Mouse (Mus musculus) embryonic facial prominence, embryonic 10.5 days (tissue): ENCODE results near the gene Ulk4. TPM values are rescaled to one million over a fixed set of nuclear protein-coding genes. Genes with fewer than 3 reads are reported as not detected.

Source experiments
- DNase-seq: peaks from one replicate; pipeline ENCODE4 v3.0.0-alpha.2; 2017; ENCODE audit warnings: low spot score
- H3K27ac ChIP-seq: fragments of 300-500 bp; sonication (generic); replicated peaks from 2 replicates; pipeline ENCODE4 v1.5.1; 2016; ENCODE audit warnings: mild to moderate bottlenecking
- H3K27me3 ChIP-seq: fragments of 300-500 bp; sonication (generic); replicated peaks from 2 replicates; pipeline ENCODE4 v1.6.1; 2016; ENCODE audit warnings: low read depth, mild to moderate bottlenecking; ENCODE audit not compliant: poor library complexity, severe bottlenecking
- H3K36me3 ChIP-seq: fragments of 300-500 bp; sonication (generic); replicated peaks from 2 replicates; pipeline ENCODE4 v1.6.1; 2016; ENCODE audit warnings: mild to moderate bottlenecking, moderate library complexity
- H3K4me1 ChIP-seq: fragments of 300-500 bp; sonication (generic); 2 replicates; pipeline ENCODE4 v1.6.1; 2016
- H3K4me3 ChIP-seq: fragments of 300-500 bp; sonication (generic); 2 replicates; pipeline ENCODE4 v1.5.1; 2016; ENCODE audit warnings: mild to moderate bottlenecking, moderate library complexity
- H3K9me3 ChIP-seq: fragments of 300-500 bp; sonication (generic); 2 replicates; pipeline ENCODE4 v1.6.1; 2016; ENCODE audit warnings: mild to moderate bottlenecking
- WGBS: fragments of 180-500 bp; shearing (Covaris S2); methylation state at CpG from one replicate; pipeline ENCODE4 v1.1.7; 2016; 5-methylcytosine and 5-hydroxymethylcytosine counted together
- polyA plus RNA-seq: library from polyadenylated mRNA; unstranded; fragments of >200 nt; fragmentation: Nextera tagmentation; extraction: Ambion mirVana; gene quantifications from 2 replicates; pipeline ENCODE4 v1.2.1, GENCODE M21; 2016

Gene Ulk4
- polyA plus RNA-seq, 1 experiment from 2014 or later = 140 TPM

DNA sequence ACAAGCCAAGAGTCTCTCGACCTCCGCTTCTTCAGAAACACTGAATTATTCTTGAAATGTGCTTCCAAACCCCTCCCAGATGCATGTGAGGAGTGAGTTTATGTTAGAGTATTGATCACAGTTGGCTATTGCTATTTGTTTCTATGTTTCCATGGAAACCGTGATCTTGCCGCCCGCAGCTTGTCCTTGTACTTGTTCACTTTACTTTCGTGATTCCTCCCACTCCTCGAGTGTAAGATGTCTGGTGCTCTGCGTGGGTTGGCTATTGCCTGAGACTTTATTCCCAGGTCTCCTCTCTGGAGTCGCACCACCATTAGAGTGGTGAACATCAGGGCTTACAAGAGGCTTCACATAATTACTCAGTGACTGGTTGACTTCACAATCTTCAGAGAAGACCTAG is 80.5 kb downstream of the Ulk4 start:
- H3K36me3 ChIP-seq = peaks cover 41% of the 10 kb centered on the region

GRCm38 (mm10) chr9:121195106-121195505 is 81.9 kb downstream of the Ulk4 start:
- Histone ChIP-seq H3K36me3 (peaks cover 46% of the 10 kb centered on the region), H3K9me3 (peaks cover 39% of the 10 kb centered on the region), H3K4me3 (no peak overlapping the region), H3K27ac (no peak overlapping the region), H3K27me3 (no peaks in the 10 kb centered on the region), H3K4me1 (no peaks in the 10 kb centered on the region)
- WGBS = 95% methylated on average over 4 of the region's 4 CpGs
- DNase-seq = no peak

More for the DNA sequence above, 80.5 kb downstream of the Ulk4 start:
- Histone ChIP-seq H3K27ac (no peak overlapping the region), H3K4me1 (no peaks in the 10 kb centered on the region), H3K27me3 (no peaks in the 10 kb centered on the region), H3K9me3 (peaks cover 39% of the 10 kb centered on the region), H3K4me3 (no peak overlapping the region)
- no peak for DNase-seq
- WGBS = 93% methylated on average over 9 of the region's 9 CpGs

DNA sequence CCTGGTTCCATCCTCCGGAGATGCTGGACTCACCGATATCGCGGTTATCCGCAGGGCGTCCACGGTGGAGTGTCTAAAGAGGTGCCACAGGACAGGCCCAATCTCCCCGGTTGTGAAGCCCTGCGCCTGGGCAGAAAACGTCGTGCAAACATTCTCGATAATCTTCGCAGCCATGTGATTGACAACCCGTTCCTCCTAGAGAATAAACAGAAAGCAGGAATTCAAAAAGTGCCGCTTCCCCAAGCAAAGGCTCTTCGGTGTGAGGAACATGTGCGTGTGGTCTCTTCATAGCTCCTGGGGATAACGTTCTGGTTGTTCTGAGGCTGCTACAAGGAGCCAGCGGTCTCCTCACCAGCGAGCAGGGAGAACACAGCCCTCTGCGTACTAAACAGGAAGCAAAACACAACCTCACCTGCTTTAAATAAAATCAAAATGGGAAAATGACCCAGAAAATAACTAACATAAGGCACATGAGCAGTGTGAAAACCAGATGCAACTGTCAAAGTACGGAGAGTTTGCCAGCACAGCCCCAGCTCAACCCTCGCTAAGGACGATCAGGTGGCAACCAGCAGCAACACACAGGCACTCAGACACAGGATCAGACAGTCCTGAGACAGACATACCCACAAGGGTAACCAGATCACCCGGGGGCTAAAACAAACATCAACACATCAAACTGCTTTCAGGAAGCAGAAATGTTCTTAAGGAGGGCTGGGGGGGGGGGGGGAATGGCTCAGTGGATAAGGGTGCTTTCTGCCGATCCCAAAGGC is 84.2 kb downstream of the Ulk4 start:
- H3K27ac ChIP-seq = no peak overlapping the region
- DNase-seq = no peak
- peaks cover 39% of the 10 kb centered on the region for H3K9me3 ChIP-seq
- no peaks in the 10 kb centered on the region for H3K4me1 ChIP-seq
- WGBS = 89% methylated on average over 26 of the region's 26 CpGs
- H3K4me3 ChIP-seq = no peak overlapping the region
- no peaks in the 10 kb centered on the region for H3K27me3 ChIP-seq
- peaks cover 50% of the 10 kb centered on the region for H3K36me3 ChIP-seq

DNA sequence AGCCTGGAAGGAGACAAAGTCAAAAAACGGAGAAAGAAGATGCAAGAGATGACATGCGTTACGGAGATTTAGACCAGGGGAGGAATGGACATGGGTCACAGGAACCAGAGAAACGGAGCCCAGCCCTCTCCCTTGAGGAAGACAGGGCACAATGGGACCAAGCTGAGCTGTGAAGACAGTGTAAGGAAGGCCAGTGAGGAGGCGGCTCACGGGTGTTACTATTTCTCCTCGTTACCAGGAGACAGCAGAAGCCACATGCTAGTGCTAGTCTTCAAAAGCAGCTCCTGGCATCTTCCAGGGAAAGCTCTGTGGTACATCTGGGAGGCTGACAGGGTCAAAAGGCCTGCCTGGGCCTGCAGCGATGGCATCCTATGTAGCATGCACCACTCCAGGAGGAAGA is 89.2 kb downstream of the Ulk4 start:
- peaks cover 12% of the 10 kb centered on the region for H3K9me3 ChIP-seq
- DNase-seq = no peak
- 84% methylated on average over 8 of the region's 8 CpGs for WGBS

DNA sequence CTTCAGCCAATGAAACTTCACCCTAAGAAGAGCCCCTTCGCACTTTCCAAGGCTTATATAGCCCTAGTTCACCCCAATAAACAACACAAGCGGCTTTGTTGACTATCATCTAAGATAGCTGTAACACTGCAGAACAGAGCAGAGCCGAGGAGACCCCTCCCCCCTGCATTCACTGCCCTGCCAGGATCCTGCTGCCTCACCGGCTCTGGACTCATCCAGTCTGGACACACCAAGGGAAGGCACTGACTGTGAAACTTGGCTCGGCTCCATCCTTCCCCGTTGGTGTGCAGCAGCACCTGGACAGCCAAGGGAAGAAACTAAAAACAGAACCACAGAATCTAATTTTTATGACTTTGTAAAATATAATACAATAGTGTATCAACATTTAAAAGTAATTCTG is 91.2 kb downstream of the Ulk4 start:
- DNase-seq = no peak
- Histone ChIP-seq H3K27me3 (no peaks in the 10 kb centered on the region), H3K36me3 (peaks cover 18% of the 10 kb centered on the region), H3K4me1 (no peaks in the 10 kb centered on the region), H3K27ac (no peak overlapping the region), H3K9me3 (no peaks in the 10 kb centered on the region), H3K4me3 (no peak overlapping the region)
- WGBS = 69% methylated on average over 6 of the region's 6 CpGs

More for the DNA sequence above, 89.2 kb downstream of the Ulk4 start:
- Histone ChIP-seq H3K27ac (no peak overlapping the region), H3K4me1 (no peaks in the 10 kb centered on the region), H3K4me3 (no peak overlapping the region), H3K27me3 (no peaks in the 10 kb centered on the region), H3K36me3 (peaks cover 36% of the 10 kb centered on the region)

DNA sequence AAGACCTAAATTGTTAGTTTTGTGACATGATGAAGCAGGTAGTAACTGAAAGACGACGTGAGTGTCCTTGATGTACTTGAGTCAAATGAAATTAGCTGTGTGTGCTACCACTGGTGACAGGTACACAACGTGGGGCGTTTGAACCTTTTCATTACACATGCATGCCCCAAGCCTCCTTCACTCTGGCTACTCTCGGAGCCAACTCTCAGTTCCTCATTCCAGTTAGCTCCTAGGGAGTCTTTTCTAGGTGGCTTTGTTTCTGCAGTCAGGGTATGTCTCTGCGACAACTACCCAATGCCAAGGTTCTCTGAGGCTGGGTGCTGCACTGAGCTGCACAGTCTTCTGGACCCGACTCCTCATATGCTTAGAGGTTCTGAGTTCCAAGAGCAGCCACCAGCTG is 100.6 kb downstream of the Ulk4 start:
- Histone ChIP-seq H3K4me1 (no peaks in the 10 kb centered on the region), H3K27ac (no peak overlapping the region), H3K27me3 (no peaks in the 10 kb centered on the region), H3K4me3 (no peak overlapping the region), H3K36me3 (peaks cover 9% of the 10 kb centered on the region; the same call in 1 of the 2 replicates), H3K9me3 (peaks cover 8% of the 10 kb centered on the region)
- 93% methylated on average over 7 of the region's 7 CpGs for WGBS
- no peak for DNase-seq

GRCm38 (mm10) chr9:121175201-121175600 is 101.8 kb downstream of the Ulk4 start:
- H3K27me3 ChIP-seq = no peaks in the 10 kb centered on the region
- H3K4me1 ChIP-seq = no peaks in the 10 kb centered on the region
- 90% methylated on average over 11 of the region's 11 CpGs for WGBS
- no peak overlapping the region for H3K27ac ChIP-seq
- H3K36me3 ChIP-seq = peaks cover 9% of the 10 kb centered on the region; the same call in 1 of the 2 replicates
- no peak for DNase-seq
- H3K9me3 ChIP-seq = peaks cover 8% of the 10 kb centered on the region
- H3K4me3 ChIP-seq = no peak overlapping the region

DNA sequence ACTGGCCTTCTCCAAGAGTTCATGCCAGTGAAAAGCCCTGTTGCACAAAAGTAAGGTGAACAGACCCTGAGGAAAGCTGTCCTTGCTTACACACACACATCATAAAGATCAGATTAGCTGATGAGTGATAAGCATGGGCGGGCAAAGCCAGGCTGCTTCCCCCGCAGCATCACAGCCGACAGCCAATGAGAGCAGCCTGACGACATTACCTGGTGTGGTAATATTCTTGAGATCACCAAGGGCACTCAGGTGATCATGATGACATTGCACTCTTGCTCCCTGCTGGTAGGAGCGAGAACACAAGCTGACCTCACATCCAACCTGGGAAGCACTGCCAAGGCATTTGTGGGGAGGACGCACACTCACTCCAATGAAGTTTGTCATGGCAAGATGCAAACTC is 104.9 kb downstream of the Ulk4 start:
- Histone ChIP-seq H3K36me3 (no peaks in the 10 kb centered on the region), H3K4me3 (no peak overlapping the region), H3K27ac (no peak overlapping the region), H3K9me3 (no peaks in the 10 kb centered on the region), H3K27me3 (0 out of 2 replicates have a peak, but pooled peaks cover 3% of the 10 kb centered on the region), H3K4me1 (no peaks in the 10 kb centered on the region)
- DNase-seq = no peak
- WGBS = 92% methylated on average over 6 of the region's 6 CpGs

DNA sequence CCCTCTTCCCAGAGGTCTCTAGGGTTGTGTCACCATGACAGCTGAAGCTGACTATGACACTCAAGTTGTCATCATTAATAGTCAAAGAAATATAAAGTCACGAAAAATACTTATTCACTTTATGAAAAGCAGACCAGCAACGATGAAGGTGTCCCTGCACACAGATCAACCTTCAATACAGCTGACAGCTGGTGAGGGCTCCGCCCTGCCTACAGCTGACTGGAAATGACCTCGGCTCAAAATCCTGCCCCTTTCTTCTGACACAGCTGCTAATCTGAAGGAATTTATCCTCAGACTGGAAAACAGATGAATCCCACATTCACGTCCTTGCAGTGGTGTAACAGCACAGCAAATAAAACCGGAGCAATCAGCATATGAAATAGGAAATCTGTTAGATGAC is 105.4 kb downstream of the Ulk4 start:
- H3K36me3 ChIP-seq = no peaks in the 10 kb centered on the region
- H3K27me3 ChIP-seq = 0 out of 2 replicates have a peak, but pooled peaks cover 3% of the 10 kb centered on the region
- no peak overlapping the region for H3K27ac ChIP-seq
- H3K9me3 ChIP-seq = no peaks in the 10 kb centered on the region
- no peak overlapping the region for H3K4me3 ChIP-seq
- no peaks in the 10 kb centered on the region for H3K4me1 ChIP-seq
- DNase-seq = no peak
- 87% methylated on average over 6 of the region's 6 CpGs for WGBS

GRCm38 (mm10) chr9:121164607-121165006 is 112.4 kb downstream of the Ulk4 start:
- no peak overlapping the region for H3K4me3 ChIP-seq
- peaks cover 13% of the 10 kb centered on the region; the same call in 1 of the 2 replicates for H3K4me1 ChIP-seq
- DNase-seq = no peak
- peaks cover 3% of the 10 kb centered on the region; the same call in 1 of the 2 replicates for H3K9me3 ChIP-seq
- 0 out of 2 replicates have a peak, but pooled peaks cover 3% of the 10 kb centered on the region for H3K27me3 ChIP-seq
- WGBS = 84% methylated on average over 7 of the region's 7 CpGs
- H3K27ac ChIP-seq = no peak overlapping the region
- H3K36me3 ChIP-seq = peaks cover 5% of the 10 kb centered on the region

DNA sequence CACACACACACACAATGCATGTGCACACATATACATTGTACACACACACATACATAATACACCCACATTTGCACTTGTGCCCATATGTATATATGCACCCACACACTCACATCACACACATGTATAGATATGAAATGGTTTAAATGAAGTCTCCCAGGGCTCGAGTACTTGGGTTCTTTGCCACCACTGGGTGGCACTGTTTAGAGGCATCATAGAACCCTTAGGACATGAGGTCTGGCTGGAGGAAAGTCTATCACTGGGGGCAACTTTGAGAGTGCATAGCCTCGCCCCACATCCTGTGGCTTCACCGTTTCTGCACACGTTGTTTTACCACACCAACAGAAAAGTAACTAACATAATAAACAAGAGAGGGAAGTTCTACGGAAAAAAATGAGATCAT is 114.2 kb downstream of the Ulk4 start:
- Histone ChIP-seq H3K9me3 (peaks cover 3% of the 10 kb centered on the region; the same call in 1 of the 2 replicates), H3K4me1 (peaks cover 13% of the 10 kb centered on the region; the same call in 1 of the 2 replicates), H3K27ac (no peak overlapping the region), H3K4me3 (no peak overlapping the region), H3K36me3 (peaks cover 5% of the 10 kb centered on the region), H3K27me3 (0 out of 2 replicates have a peak, but pooled peaks cover 3% of the 10 kb centered on the region)
- WGBS = 49% methylated on average over 5 of the region's 5 CpGs
- no peak for DNase-seq

DNA sequence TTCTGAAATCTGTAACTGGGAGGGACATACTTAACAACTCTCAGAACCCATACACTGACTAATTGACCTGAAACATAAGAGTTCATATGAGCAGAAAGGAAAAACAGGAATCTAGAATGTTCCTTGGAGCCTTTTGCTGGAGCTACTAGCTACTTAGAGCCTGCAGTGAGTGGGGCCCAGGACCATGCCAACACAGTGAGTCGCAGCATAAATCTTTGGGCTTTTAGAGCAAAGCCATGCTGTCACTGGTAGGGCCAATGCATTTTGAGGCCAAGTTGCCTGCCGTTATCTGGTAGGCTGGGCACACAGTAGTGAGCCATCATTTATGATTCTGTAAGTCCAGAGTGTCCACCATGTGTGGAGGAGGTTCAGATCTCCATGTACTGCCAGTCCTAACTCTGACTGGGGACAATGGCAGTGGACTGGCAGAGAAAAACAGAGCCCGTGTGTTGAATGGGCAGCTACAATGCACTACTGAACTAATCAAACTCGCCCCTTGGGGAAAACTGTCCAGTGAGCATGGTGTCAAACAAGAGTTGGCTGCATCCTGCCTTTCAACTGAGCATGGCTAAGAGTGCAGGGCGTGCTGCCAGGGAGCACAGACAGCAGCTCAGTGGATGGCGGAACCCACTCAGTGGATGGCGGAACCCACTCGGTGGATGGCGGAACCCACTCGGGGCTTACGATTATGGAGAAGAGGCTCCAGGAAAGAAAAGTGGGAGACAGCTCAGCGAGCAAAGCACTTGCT is 115.0 kb downstream of the Ulk4 start:
- H3K4me3 ChIP-seq = no peak overlapping the region
- peaks cover 13% of the 10 kb centered on the region; the same call in 1 of the 2 replicates for H3K4me1 ChIP-seq
- DNase-seq = no peak
- 91% methylated on average over 12 of the region's 12 CpGs for WGBS
- H3K27me3 ChIP-seq = no peaks in the 10 kb centered on the region
- no peak overlapping the region for H3K27ac ChIP-seq
- H3K9me3 ChIP-seq = peaks cover 3% of the 10 kb centered on the region; the same call in 1 of the 2 replicates
- H3K36me3 ChIP-seq = peaks cover 5% of the 10 kb centered on the region
